Comparison of ENCODE assay signal across 8 mouse cellular contexts in genomic region chr2:27899894-27900293, GRCm38 (mm10). TPM values are rescaled to one million over a fixed set of nuclear protein-coding genes. Genes with fewer than 3 reads are reported as not detected.
A peak's percentile ranks its signal among the peaks of the same experiment; 100 is the strongest.
DNase-seq lines count a peak whose midpoint lies in the region; TF ChIP-seq lines count a peak whose summit lies in the region.

No protein-coding gene starts in this region.

- peak; percentile 21 to 38 for DNase-seq in cerebellum, adult 18-20 months
- no peak for DNase-seq in cerebellum, adult 8-10 months
- peak in 1 of 2 experiments; percentile 34 for DNase-seq in left cerebral cortex, adult 2 months (ENCODE audit: extremely low spot score in 1 of 2, low spot score in 2 of 2)
- no peak for DNase-seq in left cerebral cortex, adult 11 months (ENCODE audit: low spot score)
- DNase-seq in brain, embryonic 14.5 days (ENCODE audit: low read depth): no peak
- peak; percentile 62 for DNase-seq in kidney, postnatal 10 days
- DNase-seq in naive thymus-derived CD4-positive, alpha-beta T cell, adult 2 months (ENCODE audit: low read depth): peak; percentile 46
- DNase-seq in ovary, postnatal 10 days (ENCODE audit: low spot score): no peak

- TF ChIP-seq CTCF in left cerebral cortex, adult 2 months (IDR thresholded peaks at IDR 0.05): peak; percentile 69
- TF ChIP-seq CTCF in brain, embryonic 14.5 days (IDR thresholded peaks at IDR 0.05; ENCODE audit: borderline replicate concordance, extremely low read depth, insufficient read depth, insufficient read length): peak; percentile 60; the same call in 1 of the 2 replicates

- no peak overlapping the region for H3K4me3 ChIP-seq in left cerebral cortex, adult 2 months

- TF ChIP-seq POLR2A in brain, embryonic 14.5 days (IDR thresholded peaks at IDR 0.05; ENCODE audit: borderline replicate concordance, extremely low read depth, insufficient read depth, insufficient read length, poor library complexity, severe bottlenecking): no peak

- intact Hi-C loops in left cerebral cortex, adult 2 months (cut with DNase I): loop anchor here (5.0 kb wide), 1 partner anchor 128 kb away; no protein-coding TSS in a partner anchor

- H3K27ac ChIP-seq in left cerebral cortex, adult 2 months: no peak overlapping the region

RNA-seq across cellular contexts. Expression of gene Col5a1, which starts 13.7 kb away (rescaled TPM):
- total RNA-seq in left cerebral cortex, adult 2 months (2021): 10 to 100 TPM in 1 of 2 experiments, 1 to 10 TPM in 1; 6.9 to 10.1 TPM
- 15.1 and 29.8 TPM in 2 replicates for polyA plus RNA-seq in brain, embryonic 14.5 days (2012; rRNA removed)

Comparison
In these comparisons a context has a peak if more than half of its experiments do, and no peak if none do; other contexts are left out.
1. DNase-seq: peak in cerebellum, adult 18-20 months (2 of 2), kidney, postnatal 10 days (single experiment) and naive thymus-derived CD4-positive, alpha-beta T cell, adult 2 months (single experiment); none in cerebellum, adult 8-10 months (single experiment), left cerebral cortex, adult 11 months (single experiment), brain, embryonic 14.5 days (single experiment) and ovary, postnatal 10 days (single experiment).